Mouse (Mus musculus) gastrocnemius, postnatal 4 days (tissue): ENCODE measurements around the gene Slc2a9. TPM values are rescaled to one million over a fixed set of nuclear protein-coding genes. Genes with fewer than 3 reads are reported as not detected.

ENCODE experiments used
- DNase-seq, 2 experiments: peaks; one replicate each; pipeline ENCODE4 v3.0.0; 2021 to 2022; ENCODE audit warnings: low spot score in 2 of 2, mixed read lengths in 2 of 2
- total RNA-seq, 2 experiments: library from RNA; stranded (reverse); gene quantifications; 2 replicates each; pipeline ENCODE4 v1.2.3; 2021

Slc2a9 gene
- total RNA-seq, 2 experiments from 2014 or later, result 1.4 to 2.4 TPM

DNA sequence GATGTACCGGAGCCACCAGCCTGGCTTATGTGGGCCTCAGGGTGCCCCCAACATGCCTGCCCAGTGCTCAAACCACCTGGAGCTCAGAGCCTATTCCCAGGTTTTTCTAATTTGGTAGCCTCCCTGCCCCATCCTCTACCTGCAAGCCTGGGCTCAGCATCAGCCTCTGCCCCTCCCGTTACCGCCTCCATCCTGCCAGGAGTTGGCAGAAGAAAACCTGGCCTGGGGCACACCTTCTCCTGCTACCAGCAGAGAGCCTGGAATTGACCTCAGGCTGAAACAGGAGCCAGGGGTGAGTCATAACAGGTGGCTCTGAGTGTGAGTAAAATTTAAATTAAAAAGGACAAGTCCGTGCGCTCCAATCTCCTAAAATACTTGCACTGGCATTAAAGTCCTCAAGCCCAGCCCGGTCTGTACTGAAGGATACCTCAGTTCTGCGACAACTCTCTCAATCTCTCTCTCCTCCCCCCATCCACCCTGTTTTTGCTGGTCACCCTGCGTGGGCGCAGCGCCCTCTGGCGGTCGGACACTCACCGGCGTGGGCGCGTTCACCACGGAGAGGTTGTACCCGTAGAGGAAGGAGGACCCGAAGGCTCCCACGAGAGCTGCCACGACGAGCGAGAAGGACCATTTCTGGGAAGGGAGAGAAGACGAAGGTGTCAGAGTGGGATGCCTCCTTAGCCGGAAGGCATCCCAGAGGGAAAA lies 25.9 kb downstream of the Slc2a9 start:
- DNase-seq, result peak; percentile 37 to 44

DNA sequence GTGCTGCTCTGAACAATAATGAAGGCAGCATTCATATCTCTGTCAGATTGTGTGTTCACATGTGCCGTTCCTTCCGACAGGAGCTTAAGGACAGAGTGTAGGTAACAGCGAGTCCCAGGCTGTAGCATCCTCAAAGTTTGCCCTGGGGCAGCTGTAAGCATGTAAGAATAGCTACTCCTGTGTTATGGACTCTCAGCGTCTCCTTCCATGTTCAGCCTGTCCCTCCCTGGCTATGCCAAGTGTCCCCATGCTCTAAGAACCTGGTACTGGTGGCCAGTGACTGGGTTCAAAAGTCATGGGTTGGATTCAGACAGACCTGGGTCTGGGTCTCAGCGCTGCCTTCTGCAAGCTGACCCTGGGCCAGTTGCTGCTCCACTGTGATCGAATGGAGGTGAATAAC lies 32.1 kb downstream of the Slc2a9 start:
- peak in 1 of 2 experiments; percentile 10 for DNase-seq

DNA sequence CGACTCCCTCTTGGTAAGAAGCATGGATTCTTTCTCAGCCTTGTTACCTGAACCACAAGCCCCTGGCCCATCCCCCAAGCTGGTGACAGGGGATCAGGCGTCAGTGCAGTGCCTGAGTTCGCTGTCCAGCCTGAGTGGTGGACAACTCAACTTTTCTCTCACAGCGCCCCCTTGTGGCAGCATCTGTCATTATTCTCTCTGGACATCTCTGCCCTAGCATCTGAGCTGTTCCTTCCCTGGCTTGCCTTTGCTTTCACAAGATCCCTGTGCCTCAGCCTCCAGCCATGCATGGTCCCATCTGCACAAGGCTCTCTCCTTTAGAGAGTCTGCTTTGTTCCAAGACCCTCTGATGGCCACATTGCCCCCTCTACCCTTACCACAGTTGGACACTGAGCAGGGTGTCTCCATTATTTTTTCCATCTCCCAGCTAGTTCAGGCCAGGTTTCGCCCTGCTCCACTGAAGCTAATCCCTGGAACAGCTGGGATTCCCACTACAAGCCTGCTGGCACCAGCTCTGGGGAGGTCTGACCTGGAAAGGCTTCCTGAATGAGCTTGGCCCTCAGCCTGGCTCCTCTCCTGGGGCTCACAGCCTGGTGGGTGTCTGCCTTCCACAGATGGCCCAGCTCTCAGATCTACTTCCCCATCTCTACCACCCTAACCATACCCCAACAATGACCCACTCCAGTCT lies 32.9 kb downstream of the Slc2a9 start:
- DNase-seq, result peak; percentile 76 to 84

DNA sequence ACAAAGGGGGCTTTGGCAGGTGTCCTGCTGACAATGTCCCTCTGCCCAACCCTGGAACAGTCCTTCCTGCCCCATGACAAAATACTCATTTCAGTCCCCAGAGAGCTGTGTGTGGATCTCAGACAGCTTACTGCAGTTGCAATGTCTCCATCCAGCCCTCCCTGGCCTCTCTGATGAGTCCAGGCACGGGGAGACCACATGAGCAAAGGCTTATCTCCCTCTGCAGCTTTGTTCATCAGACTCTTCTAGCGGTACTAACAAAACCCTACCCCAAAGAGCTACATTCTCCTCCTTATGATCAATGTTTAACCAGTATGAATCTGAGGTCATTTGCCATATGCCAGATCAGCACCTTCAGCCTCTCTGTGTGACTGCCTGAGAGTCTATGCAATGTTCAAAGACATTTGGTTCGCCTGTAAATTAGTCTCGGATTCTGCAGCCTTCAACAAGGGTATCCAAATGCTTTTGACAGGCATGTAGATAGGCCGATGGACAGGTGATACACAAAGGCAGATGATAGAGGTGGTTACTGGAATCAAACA lies 36.3 kb downstream of the Slc2a9 start:
- peak in 1 of 2 experiments; percentile 4 for DNase-seq

DNA sequence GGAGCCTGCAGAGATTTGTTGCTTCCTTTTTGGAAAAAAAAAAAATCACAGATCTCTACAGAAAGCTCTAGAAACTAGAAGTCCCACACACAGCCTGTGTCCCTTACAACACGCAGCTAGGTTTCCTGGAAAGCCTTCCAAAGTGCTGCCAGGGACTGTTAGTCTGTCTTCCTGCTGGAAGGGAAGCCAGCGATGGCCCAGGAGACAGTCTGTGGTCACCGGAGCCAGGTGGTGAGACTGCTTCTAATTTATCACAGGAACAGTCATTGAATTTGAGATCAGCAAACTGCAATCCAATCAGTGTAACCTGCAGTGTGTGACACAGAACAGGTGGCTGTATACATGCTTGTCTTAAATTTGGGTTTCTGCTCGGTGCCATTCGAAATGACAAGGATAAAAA lies 41.7 kb downstream of the Slc2a9 start:
- peak in 1 of 2 experiments; percentile 10 for DNase-seq

DNA sequence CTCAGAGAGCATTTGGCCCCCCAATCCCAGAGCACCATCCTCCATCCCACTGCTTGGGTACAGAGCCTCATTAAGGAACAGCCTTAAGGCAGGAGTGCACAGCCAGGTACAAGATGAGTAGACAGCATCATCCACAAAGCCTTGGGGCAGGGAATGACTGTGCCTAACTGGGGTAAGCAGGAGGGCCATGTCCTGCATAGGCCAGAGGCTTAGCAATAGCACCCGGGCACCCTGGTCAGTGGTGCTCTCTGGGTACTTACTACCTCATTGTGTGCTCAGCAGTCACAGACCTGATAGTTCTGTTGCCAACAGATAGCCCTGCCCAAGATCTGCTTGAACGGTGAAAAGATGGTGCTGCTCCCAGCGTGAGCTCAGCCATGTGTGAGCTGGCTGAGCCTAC lies 52.0 kb downstream of the Slc2a9 start:
- no peak for DNase-seq

DNA sequence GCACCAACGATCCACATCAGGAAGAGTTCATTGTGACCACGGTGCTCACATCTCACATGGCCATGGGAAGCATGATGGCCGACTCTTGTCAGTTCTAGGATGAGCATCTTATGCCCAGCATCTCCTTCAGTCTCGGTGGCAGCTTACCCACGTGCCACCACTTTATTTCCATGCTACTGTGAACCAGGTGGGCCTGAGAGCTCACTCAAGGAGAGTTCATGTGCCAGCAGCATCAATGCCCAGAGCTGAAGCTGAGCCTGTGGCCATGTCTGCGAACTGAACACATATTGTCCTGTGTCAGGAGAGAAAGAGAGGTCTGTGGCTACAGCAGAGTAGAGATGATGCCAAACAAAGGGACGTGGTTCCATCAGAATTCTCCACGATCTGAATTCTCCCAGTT lies 53.3 kb downstream of the Slc2a9 start:
- no peak for DNase-seq

DNA sequence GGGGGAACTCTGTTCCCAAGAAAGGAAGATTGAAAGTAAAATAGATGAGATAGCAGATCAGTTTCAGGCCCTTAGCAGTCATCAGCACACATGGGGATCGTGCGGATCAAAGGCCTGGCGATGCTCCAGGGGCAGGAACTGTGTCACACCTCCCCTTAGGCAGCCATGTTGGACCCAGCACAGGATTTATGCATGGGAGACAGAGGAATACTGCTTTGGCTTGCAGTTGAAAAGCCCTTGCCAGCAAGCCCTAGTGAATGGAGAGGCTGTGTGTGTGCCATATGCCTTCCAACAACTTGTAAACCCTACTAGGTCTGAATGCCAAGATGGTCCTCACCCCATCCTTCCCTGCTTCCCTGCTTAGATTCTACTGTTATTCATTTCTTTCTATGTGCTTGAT lies 54.8 kb downstream of the Slc2a9 start:
- DNase-seq, result no peak

DNA sequence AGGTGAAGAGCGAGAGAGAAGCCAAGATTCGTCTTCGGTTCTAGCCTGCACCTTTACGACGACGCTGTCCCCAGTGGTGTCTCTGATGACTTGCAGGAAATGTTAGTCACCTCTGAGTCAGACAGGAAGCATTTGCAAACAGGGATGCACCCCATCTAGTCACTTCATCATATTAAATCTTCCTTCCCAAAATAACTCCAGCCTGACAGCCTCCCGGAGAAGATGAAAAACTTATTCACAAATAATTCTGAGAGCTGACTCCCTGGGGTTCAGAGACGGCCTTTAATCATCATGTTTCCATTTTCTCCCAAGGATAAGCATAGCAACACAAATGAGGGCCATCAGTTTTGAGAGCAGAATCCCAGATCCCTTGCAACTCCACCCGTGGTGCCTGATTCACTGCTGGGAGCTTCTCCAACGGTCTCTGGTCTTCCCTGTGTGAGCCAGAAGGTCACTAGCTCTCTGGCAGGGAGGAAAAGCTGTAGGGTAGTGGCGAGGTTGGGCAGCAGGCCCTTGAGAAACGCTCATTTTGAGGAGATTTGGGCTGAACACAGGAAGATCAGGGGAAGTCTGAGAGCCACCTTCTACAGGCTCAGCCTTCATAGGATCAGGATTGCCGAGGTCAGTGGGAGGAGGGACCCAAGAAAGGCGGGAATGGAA lies 56.5 kb downstream of the Slc2a9 start:
- DNase-seq, result no peak

DNA sequence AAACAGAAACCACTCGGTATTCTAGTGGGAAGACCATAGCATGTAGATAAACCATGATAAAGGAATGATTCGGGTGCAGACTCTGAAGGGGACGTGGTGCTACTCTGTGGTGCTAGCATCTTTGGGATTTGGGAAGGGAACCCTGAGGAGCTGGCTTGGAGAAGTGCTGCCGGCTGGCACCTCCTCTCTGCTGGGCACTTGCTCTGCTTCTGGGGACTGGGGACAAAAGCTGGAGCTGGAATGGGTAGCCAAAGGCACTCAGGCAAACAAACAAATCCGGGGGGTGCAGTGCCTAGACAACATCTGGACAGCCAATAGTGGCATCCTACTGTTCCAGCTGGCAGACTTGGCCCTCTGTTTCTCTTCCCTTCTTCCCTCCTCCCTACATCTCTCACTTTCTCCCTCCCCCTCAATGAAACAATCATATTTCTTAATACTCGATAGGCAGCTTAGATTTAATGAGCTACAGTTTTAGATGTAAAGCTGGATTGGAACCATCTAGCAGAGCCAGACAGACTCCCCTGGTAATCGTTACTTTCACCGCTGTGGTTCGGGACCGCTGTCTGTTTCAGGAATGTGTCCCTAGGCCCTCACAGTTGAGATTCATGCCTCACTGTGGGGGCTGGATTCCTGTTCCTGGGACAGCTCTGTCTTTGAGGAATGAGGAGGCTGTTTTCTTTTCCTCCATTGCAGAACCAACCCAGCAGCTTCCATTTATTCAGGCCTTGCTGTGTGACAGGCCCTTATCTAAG lies 61.7 kb downstream of the Slc2a9 start:
- DNase-seq, result no peak

DNA sequence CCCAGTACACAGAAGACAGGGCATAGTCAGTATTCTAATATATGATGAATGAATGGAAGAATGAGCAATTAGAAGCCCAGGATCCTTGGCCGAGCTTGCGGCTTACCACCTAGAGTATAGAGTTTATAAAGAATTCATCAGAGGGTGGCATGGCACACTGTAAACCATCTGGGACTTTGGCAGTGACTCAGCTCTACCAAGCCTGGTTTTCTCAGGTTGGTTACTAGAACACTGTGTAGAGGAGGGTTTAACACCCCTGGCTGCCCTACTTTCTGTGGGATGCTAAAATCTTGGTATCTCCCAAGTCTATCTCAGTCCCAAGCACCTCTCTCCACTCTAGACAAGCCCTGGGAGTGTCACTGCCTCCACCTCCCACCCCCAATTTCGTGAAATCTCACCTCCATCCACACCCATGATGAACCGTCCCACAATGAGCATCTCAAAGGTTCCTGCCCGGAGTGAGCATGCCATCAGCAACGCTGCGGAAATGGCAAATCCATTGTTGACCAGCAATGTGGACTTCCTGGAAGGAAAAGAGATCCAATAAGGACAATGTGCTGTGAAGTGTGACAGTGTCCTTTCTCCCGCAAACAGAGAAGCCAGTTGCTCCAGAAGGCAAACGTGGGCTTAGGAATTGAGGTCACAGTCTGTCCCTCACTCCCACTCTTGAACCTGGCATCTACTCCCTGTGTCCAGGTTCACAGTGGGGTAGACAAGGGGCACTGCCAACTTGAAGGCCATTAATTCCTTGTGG lies 62.5 kb downstream of the Slc2a9 start:
- no peak for DNase-seq

DNA sequence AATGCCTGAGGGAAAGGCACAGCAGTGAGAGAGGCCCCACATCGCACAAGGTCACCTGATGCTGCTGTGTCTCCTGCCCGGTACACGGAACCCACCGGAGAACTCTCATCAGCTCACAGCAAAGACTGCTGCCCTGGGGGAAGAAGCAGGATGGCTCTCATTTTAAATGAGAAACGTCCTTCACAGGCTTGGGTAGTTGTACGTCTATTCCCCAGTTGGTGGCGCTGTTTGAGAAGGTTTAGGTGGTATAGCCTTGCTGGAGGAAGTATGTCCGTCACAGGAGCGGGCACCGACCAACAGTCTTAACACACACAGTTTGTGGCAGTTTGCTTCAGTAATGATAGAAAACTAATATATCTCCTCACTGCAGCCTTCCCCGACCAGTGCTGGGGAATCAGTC lies 66.3 kb downstream of the Slc2a9 start:
- DNase-seq, result no peak

DNA sequence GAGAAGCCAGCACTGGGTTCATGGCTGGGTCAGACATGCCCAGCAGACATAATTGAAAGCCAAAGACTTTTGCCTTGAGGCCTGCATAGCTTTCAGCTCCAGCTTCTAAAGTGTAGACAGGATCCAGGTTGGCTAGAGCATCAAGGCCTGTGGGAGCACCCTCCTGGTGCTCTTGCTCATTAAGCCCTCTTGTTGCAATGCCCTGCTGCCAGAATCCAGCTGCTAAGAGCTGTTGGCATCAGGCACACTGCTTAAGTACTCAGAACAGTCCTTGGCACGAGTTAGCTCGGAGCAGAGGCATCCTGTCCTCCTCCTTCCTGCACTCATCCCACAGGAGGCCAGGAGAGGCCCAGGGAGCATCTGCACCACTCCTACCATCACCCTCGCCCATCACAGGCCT lies 68.1 kb downstream of the Slc2a9 start:
- no peak for DNase-seq

DNA sequence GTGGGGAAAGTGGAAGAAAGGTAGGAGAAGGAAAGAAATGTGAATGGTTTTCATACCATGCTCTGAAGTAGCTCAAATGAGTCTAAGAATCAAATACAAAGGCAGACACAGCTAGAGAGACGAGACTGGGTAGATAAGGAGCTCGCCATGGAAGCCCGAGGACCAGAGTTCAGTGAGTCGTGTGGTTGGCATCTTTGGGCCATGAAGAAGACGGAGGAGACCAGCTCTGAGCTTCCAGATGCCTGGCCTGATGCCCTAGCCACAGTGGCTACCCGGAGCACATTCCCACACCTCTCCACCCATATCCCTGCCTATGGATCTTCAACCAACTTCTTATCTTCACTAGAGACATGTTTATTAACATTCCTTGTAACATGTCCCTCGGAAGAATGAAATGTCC lies 71.7 kb downstream of the Slc2a9 start:
- DNase-seq, result no peak

DNA sequence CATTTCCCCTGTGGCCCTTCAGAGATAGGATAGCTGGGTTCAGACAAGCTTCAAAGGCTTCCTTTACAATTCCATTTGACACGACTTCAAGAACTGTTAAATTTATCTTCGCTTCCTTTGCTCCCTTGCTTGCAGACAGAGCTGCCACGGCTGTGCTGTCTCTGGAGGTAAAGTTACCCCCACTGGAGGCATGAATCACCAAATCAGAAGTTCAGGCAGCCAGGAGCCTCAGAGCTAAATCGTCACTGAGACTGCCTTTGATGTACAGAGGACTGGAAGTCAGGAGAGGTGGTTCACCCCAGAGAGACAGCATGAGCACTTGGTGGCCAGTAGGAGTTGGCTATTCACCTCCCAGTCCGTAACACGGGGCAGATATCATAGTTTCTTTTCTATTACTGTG lies 73.8 kb downstream of the Slc2a9 start:
- DNase-seq, result no peak

DNA sequence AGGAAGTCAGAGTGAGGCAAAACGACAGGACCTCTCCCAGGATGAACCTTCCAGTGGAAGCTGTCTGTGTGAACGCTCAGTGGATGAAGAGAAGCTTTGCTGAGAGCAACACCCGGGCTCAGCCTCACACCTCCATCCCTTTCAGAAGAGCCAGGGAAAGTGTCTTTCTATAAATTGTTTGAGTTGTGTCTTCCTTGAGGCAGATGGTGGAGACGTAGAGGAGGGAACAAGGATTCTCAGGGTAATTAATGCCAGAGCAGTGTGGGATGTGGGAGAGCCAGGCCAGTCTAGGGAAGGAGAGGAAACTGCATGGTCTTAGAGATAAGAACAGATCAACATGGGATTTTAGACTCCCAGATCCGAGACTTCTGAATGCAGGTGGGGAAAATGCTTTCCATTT lies 75.2 kb downstream of the Slc2a9 start:
- no peak for DNase-seq

DNA sequence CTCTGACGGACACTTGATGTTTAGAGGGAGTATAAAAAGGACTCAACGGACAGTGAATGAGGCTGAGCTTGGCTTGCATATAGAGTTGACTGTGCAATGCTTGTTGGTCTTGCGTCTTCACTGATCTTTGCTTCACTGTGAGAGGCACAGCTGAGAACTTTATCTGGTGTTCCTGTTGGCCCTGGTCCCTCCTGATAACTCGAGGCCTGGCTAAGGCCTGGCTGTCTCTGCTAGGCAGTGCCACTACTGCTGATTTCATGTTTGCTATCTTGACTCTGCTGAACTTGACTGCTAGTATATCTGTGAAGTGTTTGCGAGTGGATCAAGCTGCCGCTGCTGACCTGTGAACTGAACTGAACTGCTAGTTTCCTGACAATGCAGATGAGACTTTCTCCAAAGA lies 77.4 kb downstream of the Slc2a9 start:
- DNase-seq, result no peak

DNA sequence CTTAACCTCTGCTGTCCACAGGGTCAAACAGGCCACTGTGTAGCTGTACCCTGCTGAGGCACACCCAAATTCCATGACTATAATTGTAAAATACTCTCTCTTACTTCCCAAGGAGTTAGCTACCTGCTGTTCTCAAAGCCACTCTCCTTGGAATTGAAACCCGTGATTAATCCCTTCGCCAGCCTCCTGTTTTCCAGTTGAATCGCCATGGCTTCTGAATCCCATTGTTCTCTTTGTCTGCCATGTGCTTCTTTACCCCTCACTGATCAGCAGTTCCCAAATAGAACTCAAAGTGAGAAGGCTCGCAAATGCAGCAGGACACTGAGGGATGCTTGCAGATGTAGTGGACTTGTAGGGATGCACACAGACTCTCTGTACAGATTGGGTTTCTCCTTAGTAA lies 80.5 kb downstream of the Slc2a9 start:
- DNase-seq, result no peak

DNA sequence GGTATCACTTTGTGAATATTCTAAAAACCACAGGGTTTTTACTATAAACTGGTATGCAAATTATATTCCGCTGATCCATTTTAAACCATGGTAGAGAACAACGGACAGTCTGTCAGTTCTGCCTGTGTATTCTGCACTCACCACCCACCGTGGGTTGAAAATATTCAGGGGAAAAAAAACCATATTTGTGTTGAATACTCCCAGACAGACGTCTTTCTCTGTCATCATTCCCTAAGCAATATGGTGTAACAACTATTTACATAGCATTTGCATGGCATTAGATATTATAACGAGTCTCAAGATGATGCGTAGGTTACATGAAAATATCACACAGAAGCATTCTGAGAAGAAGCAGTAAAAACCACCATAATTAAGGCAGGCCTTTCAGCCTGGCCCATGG lies 84.1 kb downstream of the Slc2a9 start:
- DNase-seq, result no peak

DNA sequence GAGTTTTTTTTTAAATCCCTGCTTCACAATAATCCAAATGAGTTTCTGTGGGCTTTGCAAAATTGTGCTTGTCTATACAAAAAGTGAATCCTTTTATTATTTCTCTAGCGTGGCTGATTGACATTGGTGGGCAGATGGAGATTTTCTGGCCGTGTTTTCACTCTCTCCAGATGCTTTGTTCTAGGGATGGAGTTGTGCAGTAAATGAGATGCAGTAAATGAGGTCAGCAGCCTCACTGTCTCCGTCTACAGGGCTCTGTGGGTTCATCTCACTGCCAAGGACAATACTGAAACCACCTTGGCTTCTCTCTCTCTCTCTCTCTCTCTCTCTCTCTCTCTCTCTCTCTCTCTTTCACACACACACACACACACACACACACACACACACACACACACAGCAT lies 99.3 kb downstream of the Slc2a9 start:
- DNase-seq, result no peak

DNA sequence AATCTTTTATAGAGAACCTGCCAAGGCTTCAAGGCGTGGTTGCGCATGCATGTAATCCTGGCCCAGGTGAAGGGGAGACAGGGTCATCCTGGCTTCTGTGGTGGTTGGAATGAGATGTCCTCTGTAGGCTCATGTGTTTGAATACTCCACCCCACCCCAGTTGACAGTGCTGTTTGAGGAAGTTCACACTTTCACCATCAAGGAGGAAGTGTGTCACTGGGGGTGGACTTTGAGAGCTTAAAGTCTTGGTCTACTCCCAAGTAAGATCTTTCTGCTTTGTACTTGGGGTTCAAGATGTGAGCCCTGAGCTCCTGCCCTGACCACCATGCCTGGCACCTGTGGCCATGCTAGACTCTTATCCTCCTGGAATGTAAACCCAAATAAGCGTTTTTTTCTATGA lies 100.7 kb downstream of the Slc2a9 start:
- DNase-seq, result no peak
